Mouse (Mus musculus) MEL (cell line): ENCODE measurements at regions not wholly inside any gene's neighbourhood (a gene's known extent, or its start where the extent isn't known, plus 50 kb on each side); places are given as distances from the start of the nearest gene placed in this dataset.

Experiments
- MAFK ChIP-seq: IDR thresholded peaks from 2 replicates; pipeline ENCODE4 v1.6.1; 2011; ENCODE audit warnings: low read depth, mild to moderate bottlenecking, low read length, improper control_type of control experiment, borderline replicate concordance
- MEF2A ChIP-seq: IDR thresholded peaks from 2 replicates; pipeline ENCODE4 v1.6.1; 2014; ENCODE audit warnings: low read depth, mild to moderate bottlenecking, inconsistent platforms, low read length, improper control_type of control experiment; ENCODE audit not compliant: poor library complexity, insufficient replicate concordance, severe bottlenecking; ENCODE audit errors: extremely low read depth
- MXI1 ChIP-seq: IDR thresholded peaks from 2 replicates; pipeline ENCODE4 v1.6.1; 2011; ENCODE audit warnings: mild to moderate bottlenecking, low read depth, low read length, improper control_type of control experiment
- MYB ChIP-seq: IDR thresholded peaks from 2 replicates; pipeline ENCODE4 v1.6.1; 2011; ENCODE audit warnings: mild to moderate bottlenecking, low read depth, low read length, improper control_type of control experiment
- RAD21 ChIP-seq: IDR thresholded peaks from 2 replicates; pipeline ENCODE4 v1.6.1; 2011; ENCODE audit warnings: mild to moderate bottlenecking, low read depth, low read length, improper control_type of control experiment
- TCF12 ChIP-seq: IDR thresholded peaks from 2 replicates; pipeline ENCODE4 v1.6.1; 2014; ENCODE audit warnings: low read depth, mild to moderate bottlenecking, inconsistent platforms, low read length, improper control_type of control experiment, moderate library complexity
- USF1 ChIP-seq: IDR thresholded peaks from 2 replicates; pipeline ENCODE4 v1.6.1; 2014; ENCODE audit warnings: low read depth, mild to moderate bottlenecking, inconsistent platforms, low read length, improper control_type of control experiment, moderate library complexity

- TF ChIP-seq RAD21 (no peak), USF1 (no peak), TCF12 (no peak), MXI1 (no peak), MAFK (no peak), MYB (no peak), MEF2A (no peak)
These were observed 57.9 kb upstream of the Ammecr1 start for GRCm38 (mm10) chrX:143024325-143024971.
